Mouse (Mus musculus) limb, embryonic 13.5 days (tissue): ENCODE measurements around the gene Zfand2b. TPM values are rescaled to one million over a fixed set of nuclear protein-coding genes. Genes with fewer than 3 reads are reported as not detected.

Experiments used
- ATAC-seq: fragments of 200-750 bp; cut with Nextera tagmentation; 2 replicates; pipeline ENCODE4 v1.8.0; 2017; ENCODE audit warnings: low read depth, moderate number of reproducible peaks, moderate TSS enrichment; ENCODE audit not compliant: low FRiP score
- H3K27ac ChIP-seq: fragments of 300-500 bp; sonication (generic); 2 replicates; pipeline ENCODE4 v1.5.1; 2015; ENCODE audit warnings: inconsistent platforms, mild to moderate bottlenecking, moderate library complexity
- H3K27me3 ChIP-seq: fragments of 300-500 bp; sonication (generic); 2 replicates; pipeline ENCODE4 v1.6.1; 2015; ENCODE audit warnings: mild to moderate bottlenecking, inconsistent platforms
- H3K36me3 ChIP-seq: fragments of 300-500 bp; sonication (generic); 2 replicates; pipeline ENCODE4 v1.6.1; 2015; ENCODE audit warnings: inconsistent platforms, mild to moderate bottlenecking, moderate library complexity
- H3K4me1 ChIP-seq: fragments of 300-500 bp; sonication (generic); 2 replicates; pipeline ENCODE4 v1.6.1; 2015; ENCODE audit warnings: inconsistent platforms
- H3K4me2 ChIP-seq: fragments of 300-500 bp; sonication (generic); replicated peaks from 2 replicates; pipeline ENCODE4 v1.6.1; 2015; ENCODE audit warnings: inconsistent platforms, mild to moderate bottlenecking, moderate library complexity
- H3K4me3 ChIP-seq: fragments of 300-500 bp; sonication (generic); 2 replicates; pipeline ENCODE4 v1.5.1; 2015; ENCODE audit warnings: moderate library complexity, mild to moderate bottlenecking, inconsistent platforms
- H3K9ac ChIP-seq: fragments of 300-500 bp; sonication (generic); 2 replicates; pipeline ENCODE4 v1.6.1; 2015; ENCODE audit warnings: mild to moderate bottlenecking, inconsistent platforms
- H3K9me3 ChIP-seq: fragments of 300-500 bp; sonication (generic); 2 replicates; pipeline ENCODE4 v1.6.1; 2016; ENCODE audit warnings: inconsistent platforms
- WGBS: fragments of 180-500 bp; shearing (Covaris S2); methylation state at CpG from one replicate; pipeline ENCODE4 v1.1.7; 2015; 5-methylcytosine and 5-hydroxymethylcytosine counted together
- polyA plus RNA-seq: library from polyadenylated mRNA; unstranded; fragments of >200 nt; fragmentation: Nextera tagmentation; extraction: Ambion mirVana; gene quantifications from 2 replicates; pipeline ENCODE4 v1.2.1, GENCODE M21; 2015

The Zfand2b gene
- polyA plus RNA-seq, 1 experiment from 2014 or later: 36.8 TPM

- WGBS: under 1% methylated on average over 31 of the region's 31 CpGs
- H3K36me3 ChIP-seq: peaks cover 70% of the 10 kb centered on the region
- H3K4me3 ChIP-seq: peak within 1 kb of the TSS; percentile 63
- H3K4me2 ChIP-seq: peak within 1 kb of the TSS; percentile 100
- no peak within 1 kb of the TSS for H3K27ac ChIP-seq
- H3K4me1 ChIP-seq: peaks cover 18% of the 10 kb centered on the region
- H3K9me3 ChIP-seq: no peaks in the 10 kb centered on the region
- peak; percentile 95 for ATAC-seq
- peak within 1 kb of the TSS; percentile 78 for H3K9ac ChIP-seq
- no peaks in the 10 kb centered on the region for H3K27me3 ChIP-seq
Measured at GRCm38 (mm10) chr1:75180105-75180590, 11.7 kb downstream of the Zfand2b start, which contains the start of gene Abcb6. TSS of gene Abcb6 (minus strand) at chr1:75180392.

DNA sequence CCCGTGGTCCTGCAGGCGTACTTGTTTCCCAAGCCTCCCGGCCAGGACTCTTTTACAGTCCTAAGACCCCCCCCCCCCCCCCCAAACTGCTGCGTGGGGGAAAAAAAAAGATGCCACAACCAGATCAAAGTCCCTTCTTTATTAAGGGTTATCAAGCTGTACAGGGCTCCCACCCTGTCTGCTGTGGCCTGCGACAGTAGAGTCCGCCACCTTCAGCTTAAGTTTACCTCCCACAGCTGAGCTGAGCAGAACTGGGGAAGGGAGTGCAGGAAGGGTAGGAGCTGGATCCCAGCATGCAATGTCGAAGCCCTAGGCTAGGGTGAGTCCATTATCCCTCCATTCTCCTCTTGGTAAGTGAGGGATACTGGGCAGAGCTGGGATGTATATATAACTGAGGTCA lies 12.3 kb downstream of the Zfand2b start:
- no peak for ATAC-seq
- 41% methylated on average over 6 of the region's 7 CpGs for WGBS
- H3K36me3 ChIP-seq: peaks cover 70% of the 10 kb centered on the region
- no peaks in the 10 kb centered on the region for H3K27me3 ChIP-seq
- no peak overlapping the region for H3K9ac ChIP-seq
- peak overlapping the region; percentile 100 for H3K4me2 ChIP-seq
- peak overlapping the region; percentile 63 for H3K4me3 ChIP-seq
- H3K4me1 ChIP-seq: peaks cover 18% of the 10 kb centered on the region
- no peaks in the 10 kb centered on the region for H3K9me3 ChIP-seq
- no peak overlapping the region for H3K27ac ChIP-seq

GRCm38 (mm10) chr1:75181377-75181870 lies 13.0 kb downstream of the Zfand2b start:
- no peak overlapping the region for H3K27ac ChIP-seq
- no peak for ATAC-seq
- H3K27me3 ChIP-seq: no peaks in the 10 kb centered on the region
- no peak overlapping the region for H3K4me3 ChIP-seq
- H3K4me1 ChIP-seq: peaks cover 18% of the 10 kb centered on the region
- WGBS: 88% methylated on average over 4 of the region's 4 CpGs
- no peak overlapping the region for H3K9ac ChIP-seq
- H3K36me3 ChIP-seq: peaks cover 70% of the 10 kb centered on the region
- no peak overlapping the region for H3K4me2 ChIP-seq
- no peaks in the 10 kb centered on the region for H3K9me3 ChIP-seq

DNA sequence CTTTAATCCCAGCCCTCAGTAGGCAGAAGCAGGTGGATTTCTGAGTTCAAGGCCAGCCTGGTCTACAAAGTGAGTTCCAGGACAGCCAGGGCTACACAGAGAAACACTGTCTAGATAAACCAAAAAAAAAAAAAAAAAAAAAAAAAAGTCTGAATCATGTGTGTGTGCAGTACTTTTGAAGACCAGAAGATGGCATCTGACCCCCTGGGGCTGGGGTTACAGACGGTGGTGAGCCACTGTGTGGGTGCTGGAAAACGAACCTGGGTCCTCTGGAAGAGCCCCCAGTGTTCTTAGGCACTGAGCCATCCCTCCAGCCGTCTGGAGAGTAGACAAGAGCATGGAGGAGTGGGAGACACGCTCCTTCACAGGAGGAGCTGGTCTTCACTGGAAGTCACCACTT lies 13.7 kb downstream of the Zfand2b start:
- H3K9ac ChIP-seq: no peak overlapping the region
- no peak overlapping the region for H3K27ac ChIP-seq
- H3K4me1 ChIP-seq: peaks cover 18% of the 10 kb centered on the region
- ATAC-seq: no peak
- H3K36me3 ChIP-seq: peaks cover 70% of the 10 kb centered on the region
- H3K27me3 ChIP-seq: no peaks in the 10 kb centered on the region
- H3K4me3 ChIP-seq: no peak overlapping the region
- WGBS: 68% methylated on average over 4 of the region's 4 CpGs
- H3K9me3 ChIP-seq: no peaks in the 10 kb centered on the region
- H3K4me2 ChIP-seq: no peak overlapping the region

GRCm38 (mm10) chr1:75185495-75185894 lies 17.0 kb downstream of the Zfand2b start:
- Histone ChIP-seq H3K9ac (no peak overlapping the region), H3K27ac (no peak overlapping the region), H3K9me3 (no peaks in the 10 kb centered on the region), H3K27me3 (no peaks in the 10 kb centered on the region), H3K36me3 (peaks cover 80% of the 10 kb centered on the region), H3K4me1 (peaks cover 8% of the 10 kb centered on the region), H3K4me3 (no peak overlapping the region), H3K4me2 (no peak overlapping the region)
- no peak for ATAC-seq
- whole genome bisulfite sequencing: 92% methylated on average over 11 of the region's 11 CpGs

DNA sequence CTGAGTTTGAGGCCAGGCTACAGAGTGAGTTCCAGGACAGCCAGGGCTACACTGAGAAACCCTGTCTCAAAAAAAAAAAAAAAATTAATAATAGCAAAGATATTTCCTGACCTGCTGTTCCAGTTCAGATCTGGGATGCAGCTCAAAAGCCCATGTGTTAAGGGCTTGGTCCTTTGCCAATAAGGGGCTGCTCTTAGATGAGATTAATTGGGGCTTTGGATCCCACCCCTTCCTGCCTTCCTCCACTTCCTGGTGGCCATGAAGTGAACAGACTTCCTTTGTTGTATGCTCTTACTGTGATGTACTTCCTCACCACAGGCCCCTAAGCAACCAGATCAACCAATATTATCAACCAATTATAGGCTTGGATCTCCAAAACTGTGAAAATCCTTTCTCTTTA lies 18.7 kb downstream of the Zfand2b start:
- no peaks in the 10 kb centered on the region for H3K9me3 ChIP-seq
- ATAC-seq: no peak

GRCm38 (mm10) chr1:75187914-75188483 lies 19.6 kb downstream of the Zfand2b start:
- peaks cover 61% of the 10 kb centered on the region for H3K36me3 ChIP-seq
- no peaks in the 10 kb centered on the region for H3K27me3 ChIP-seq
- WGBS: 79% methylated on average over 2 of the region's 2 CpGs

More for the DNA sequence above, 18.7 kb downstream of the Zfand2b start:
- Histone ChIP-seq H3K4me1 (peaks cover 12% of the 10 kb centered on the region), H3K27ac (no peak overlapping the region), H3K36me3 (peaks cover 69% of the 10 kb centered on the region), H3K27me3 (no peaks in the 10 kb centered on the region), H3K9ac (no peak overlapping the region), H3K4me2 (no peak overlapping the region), H3K4me3 (no peak overlapping the region)

GRCm38 (mm10) chr1:75190577-75190976 lies 22.1 kb downstream of the Zfand2b start:
- 52% methylated on average over 2 of the region's 2 CpGs for WGBS
- peak overlapping the region; percentile 87; the same call in 1 of the 2 replicates for H3K9ac ChIP-seq

More at GRCm38 (mm10) chr1:75187914-75188483, 19.6 kb downstream of the Zfand2b start:
- Histone ChIP-seq H3K4me3 (no peak overlapping the region), H3K4me1 (peaks cover 15% of the 10 kb centered on the region), H3K9me3 (no peaks in the 10 kb centered on the region), H3K4me2 (no peak overlapping the region), H3K27ac (no peak overlapping the region), H3K9ac (no peak overlapping the region)
- ATAC-seq: no peak

DNA sequence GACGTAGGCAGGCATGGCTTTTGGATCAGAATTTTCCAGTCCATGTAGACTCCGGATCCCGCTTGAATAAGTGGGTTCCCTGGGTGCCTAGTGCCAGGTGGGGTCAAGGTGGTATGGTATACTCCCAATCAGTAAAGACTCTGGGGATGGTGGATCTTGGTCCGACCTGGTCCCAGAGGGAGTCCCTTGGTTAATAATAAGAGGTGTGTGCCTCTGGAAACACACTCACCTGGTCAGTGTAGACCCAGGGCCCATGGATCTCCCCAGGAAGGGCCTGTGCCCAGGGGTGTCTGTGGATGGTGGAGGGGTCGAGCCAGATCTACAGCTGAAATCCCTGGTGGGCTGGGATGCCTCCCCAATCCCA lies 22.8 kb downstream of the Zfand2b start:
- Histone ChIP-seq H3K4me1 (peaks cover 22% of the 10 kb centered on the region), H3K4me3 (peak overlapping the region; percentile 80), H3K27me3 (no peaks in the 10 kb centered on the region), H3K36me3 (peaks cover 39% of the 10 kb centered on the region), H3K9ac (peak overlapping the region; percentile 87), H3K9me3 (no peaks in the 10 kb centered on the region), H3K27ac (peak overlapping the region; percentile 77; the same call in 1 of the 2 replicates), H3K4me2 (peak overlapping the region; percentile 95)
- ATAC-seq: no peak
- WGBS: 41% methylated on average over 5 of the region's 5 CpGs

More at GRCm38 (mm10) chr1:75190577-75190976, 22.1 kb downstream of the Zfand2b start:
- no peaks in the 10 kb centered on the region for H3K9me3 ChIP-seq
- H3K36me3 ChIP-seq: peaks cover 39% of the 10 kb centered on the region
- no peak for ATAC-seq
- H3K27ac ChIP-seq: no peak overlapping the region
- H3K4me2 ChIP-seq: peak overlapping the region; percentile 95
- no peaks in the 10 kb centered on the region for H3K27me3 ChIP-seq
- H3K4me1 ChIP-seq: peaks cover 22% of the 10 kb centered on the region
- peak overlapping the region; percentile 80 for H3K4me3 ChIP-seq

DNA sequence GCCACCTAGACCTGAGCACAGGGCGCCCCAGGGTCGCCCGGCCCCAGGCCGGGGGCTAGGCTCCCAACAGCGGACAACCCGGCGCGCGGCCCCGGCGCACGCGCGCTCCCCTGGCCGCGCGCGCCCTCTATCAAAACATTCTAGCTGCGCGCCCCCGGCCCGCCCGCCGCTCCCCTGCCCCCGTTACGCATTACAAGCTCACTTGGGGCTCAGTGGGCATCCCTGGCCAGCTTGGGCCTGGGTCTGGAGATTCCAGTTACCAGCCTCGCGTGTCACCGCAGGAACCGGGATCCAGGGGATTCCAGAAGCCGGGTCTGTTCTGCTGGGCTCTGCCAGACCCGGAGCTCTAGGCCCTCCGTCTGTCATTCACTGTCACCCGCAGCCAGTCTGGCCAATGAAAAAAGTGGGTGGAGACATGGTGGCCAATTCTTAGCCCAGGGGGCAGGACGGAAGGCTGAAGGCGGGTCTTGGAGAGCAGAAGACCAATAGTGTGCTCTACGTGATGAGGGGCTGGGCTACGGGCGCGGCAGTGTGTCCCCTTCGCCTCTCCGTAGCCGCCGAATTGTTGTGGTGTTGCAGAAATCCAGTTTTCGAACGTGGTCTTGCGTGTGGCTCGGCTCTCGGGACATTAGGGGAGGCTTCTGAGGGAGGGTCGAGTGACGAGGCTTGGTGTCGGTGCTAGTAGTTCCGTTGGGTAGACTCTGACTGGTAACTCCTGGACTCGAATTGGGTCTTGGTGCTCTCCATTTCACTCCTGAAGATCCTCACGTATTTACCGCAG lies 23.4 kb downstream of the Zfand2b start, which contains the start of the genes Ankzf1 and Atg9a:
TSS of gene Ankzf1 (plus strand) at position 530 of the 781 bp plus-strand sequence.
TSS of gene Atg9a (minus strand) at position 575 of the 781 bp plus-strand sequence.
- under 1% methylated on average over 55 of the region's 56 CpGs for WGBS
- Histone ChIP-seq H3K9me3 (no peaks in the 10 kb centered on the region), H3K27me3 (no peaks in the 10 kb centered on the region), H3K27ac (peak within 1 kb of the TSS; percentile 93), H3K4me1 (peaks cover 22% of the 10 kb centered on the region), H3K9ac (peak within 1 kb of the TSS; percentile 90), H3K4me3 (peak within 1 kb of the TSS; percentile 80), H3K4me2 (peak within 1 kb of the TSS; percentile 95), H3K36me3 (peaks cover 39% of the 10 kb centered on the region)
- ATAC-seq: peak; percentile 99

DNA sequence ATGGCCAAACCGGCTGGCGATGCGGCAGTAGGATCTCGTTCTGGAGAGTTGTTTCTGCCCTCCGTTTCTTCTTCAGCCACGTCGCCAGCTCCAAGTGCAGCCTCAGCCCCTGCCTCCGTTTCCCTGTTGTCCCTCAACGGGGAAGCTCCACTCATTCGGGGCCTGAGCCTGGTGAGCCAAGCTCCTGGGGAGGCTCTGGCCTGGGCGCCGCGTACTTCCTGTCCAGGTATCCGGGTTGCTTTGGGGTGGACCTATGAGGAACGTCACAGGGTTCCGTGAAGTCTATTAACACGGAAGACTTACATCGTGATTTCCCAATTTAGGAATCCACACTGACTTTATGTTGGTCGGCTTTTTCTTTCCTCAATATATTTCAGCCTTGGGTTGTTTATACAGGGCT lies 24.0 kb downstream of the Zfand2b start:
- Histone ChIP-seq H3K9me3 (no peaks in the 10 kb centered on the region), H3K27me3 (no peaks in the 10 kb centered on the region), H3K4me2 (peak overlapping the region; percentile 95), H3K27ac (peak overlapping the region; percentile 93), H3K4me1 (peaks cover 22% of the 10 kb centered on the region), H3K36me3 (peaks cover 37% of the 10 kb centered on the region), H3K9ac (peak overlapping the region; percentile 90), H3K4me3 (peak overlapping the region; percentile 80)
- under 1% methylated on average over 19 of the region's 19 CpGs for WGBS
- no peak for ATAC-seq

DNA sequence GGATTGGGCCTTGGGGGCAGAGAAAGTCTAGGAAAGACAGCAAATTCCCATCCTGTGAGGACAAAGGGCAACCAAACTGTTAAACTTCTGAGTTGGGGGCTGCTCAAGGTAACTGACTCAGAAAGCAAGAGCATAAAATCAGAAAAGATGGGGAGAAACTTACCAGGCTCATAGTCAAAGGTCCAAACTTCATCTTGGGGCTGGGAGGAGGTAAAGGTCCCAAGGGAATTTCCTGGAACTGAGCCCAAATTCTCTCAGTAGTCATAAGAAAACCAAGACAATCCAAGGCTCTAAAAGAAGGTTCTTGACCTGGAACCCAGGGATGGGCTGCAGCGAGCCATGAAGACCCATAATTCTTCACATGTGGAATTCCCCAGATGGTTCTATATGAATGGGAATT lies 32.8 kb downstream of the Zfand2b start:
- Histone ChIP-seq H3K9me3 (no peaks in the 10 kb centered on the region), H3K27ac (no peak overlapping the region), H3K36me3 (peaks cover 41% of the 10 kb centered on the region), H3K4me2 (no peak overlapping the region), H3K27me3 (no peaks in the 10 kb centered on the region), H3K9ac (no peak overlapping the region), H3K4me3 (no peak overlapping the region), H3K4me1 (no peaks in the 10 kb centered on the region)
- WGBS: 86% methylated on average over 1 of the region's 1 CpGs
- no peak for ATAC-seq
